Mouse (Mus musculus) testis, adult 2 months (tissue): ENCODE results near the gene Klf12.

Experiments used
- CTCF ChIP-seq: fragments of 200-500 bp; IDR thresholded peaks from 2 replicates; pipeline ENCODE4 v1.5.1; 2012; ENCODE audit warnings: low read depth, mild to moderate bottlenecking, inconsistent platforms, low read length, moderate library complexity; ENCODE audit not compliant: control insufficient read depth, insufficient read depth, insufficient replicate concordance
- POLR2A ChIP-seq: fragments of 200-500 bp; IDR thresholded peaks from 2 replicates; pipeline ENCODE4 v1.6.1; 2012; ENCODE audit warnings: low read depth, mild to moderate bottlenecking, inconsistent platforms, low read length, moderate library complexity; ENCODE audit not compliant: control insufficient read depth

- TF ChIP-seq CTCF (no peak), POLR2A (no peak)
Observed at GRCm38 (mm10) chr14:100314099-100314498, 29.6 kb upstream of the Klf12 start.
